Mouse (Mus musculus): ENCODE measurements around the gene Antxr1. TPM values are rescaled to one million over a fixed set of nuclear protein-coding genes. Genes with fewer than 3 reads are reported as not detected.

Antxr1 gene
- polyA plus RNA-seq (2015; fragmentation: Nextera tagmentation; extraction: Ambion mirVana), result 3.8 and 4.9 TPM in 2 replicates

DNA sequence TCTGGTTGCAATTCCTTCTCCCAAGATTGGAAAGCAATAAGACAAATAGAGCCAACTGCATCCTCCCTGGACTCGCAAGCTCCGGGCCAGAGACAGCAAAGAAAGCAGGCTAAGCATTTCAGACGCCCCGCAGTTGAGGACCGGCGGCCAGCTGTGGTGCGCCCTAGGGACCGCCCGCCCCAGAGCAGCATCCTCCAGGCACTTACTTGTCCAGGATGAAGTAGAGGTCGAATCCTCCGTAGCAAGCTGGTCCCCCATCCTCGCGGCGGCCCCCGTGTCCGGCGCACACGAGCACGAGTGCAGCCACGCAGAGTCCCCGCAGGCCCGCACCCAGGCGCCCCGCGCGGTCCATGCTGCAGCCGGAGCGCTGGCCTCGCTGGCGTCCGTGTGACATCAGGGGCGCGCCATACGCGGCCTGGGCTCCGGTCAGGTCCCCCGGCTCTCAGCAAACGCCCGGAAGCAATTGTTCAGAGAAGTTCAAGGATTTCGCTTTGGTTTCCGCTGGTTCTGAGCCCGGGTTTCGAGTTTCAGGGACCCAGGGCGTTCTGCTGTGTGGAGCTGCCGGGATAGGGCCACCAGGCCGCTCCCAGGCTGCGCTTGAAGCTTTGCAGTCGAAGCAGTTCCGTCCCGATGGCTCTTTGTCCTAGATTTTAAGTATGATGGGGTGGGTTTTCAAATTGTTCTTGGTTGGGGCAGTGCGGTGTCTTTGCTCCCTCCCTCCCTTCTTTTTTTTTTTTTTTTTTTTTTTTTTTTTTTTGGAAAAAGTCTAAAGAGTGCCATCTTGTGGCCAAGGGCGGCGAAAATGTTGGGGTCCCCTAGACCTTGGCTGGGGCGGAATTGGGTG, at the start of gene Antxr1:
TSS of gene Antxr1 (minus strand) at position 731 of the 844 bp plus-strand sequence.
- no peaks in the 10 kb centered on the region for H3K9me3 ChIP-seq (replicated peaks; ENCODE audit: control insufficient read depth, low read length)
- H3K4me2 ChIP-seq (ENCODE audit: low read depth, low read length), result peak within 1 kb of the TSS; percentile 96
- H3K4me3 ChIP-seq (ENCODE audit: low read length), result peak within 1 kb of the TSS; percentile 73
- peak; percentile 62 for ATAC-seq (replicated peaks; ENCODE audit: extremely low read depth, insufficient read depth, low FRiP score)
- H3K9ac ChIP-seq (ENCODE audit: low read length), result peak within 1 kb of the TSS; percentile 85
- peaks cover 4% of the 10 kb centered on the region; the same call in 1 of the 2 replicates for H3K4me1 ChIP-seq (ENCODE audit: control insufficient read depth, insufficient read depth, low read length)
- peaks cover 9% of the 10 kb centered on the region for H3K27me3 ChIP-seq (ENCODE audit: control insufficient read depth, insufficient read depth, low read length)
- WGBS, result under 1% methylated on average over 54 of the region's 54 CpGs
- H3K36me3 ChIP-seq (ENCODE audit: control insufficient read depth, insufficient read depth), result no peaks in the 10 kb centered on the region
- peak within 1 kb of the TSS; percentile 85 for H3K27ac ChIP-seq (ENCODE audit: low read length)

DNA sequence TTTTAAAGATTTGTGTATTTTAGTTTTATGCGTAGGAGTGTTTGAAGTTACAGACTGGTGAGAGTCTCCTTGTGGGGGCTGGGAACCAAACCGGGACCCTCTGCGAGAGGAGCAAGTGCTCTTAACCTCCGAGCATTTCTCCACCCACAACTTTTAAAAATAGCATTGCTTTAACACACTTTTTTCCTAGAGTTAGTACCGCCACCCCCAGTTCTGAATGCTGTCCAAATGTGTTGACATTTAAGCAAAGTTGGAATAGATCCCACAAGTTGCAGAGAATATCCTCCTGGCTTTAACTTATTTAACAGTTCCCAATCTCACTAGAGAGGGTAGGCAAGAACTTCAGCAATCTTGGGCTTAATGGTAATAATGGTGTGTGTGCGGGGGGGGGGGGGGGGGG, 49.1 kb upstream of the Antxr1 start:
- Histone ChIP-seq H3K4me2 (ENCODE audit: low read depth, low read length) (peak overlapping the region; percentile 64), H3K36me3 (ENCODE audit: control insufficient read depth, insufficient read depth) (no peaks in the 10 kb centered on the region), H3K27ac (ENCODE audit: low read length) (no peak overlapping the region), H3K9me3 (replicated peaks; ENCODE audit: control insufficient read depth, low read length) (no peaks in the 10 kb centered on the region), H3K4me1 (ENCODE audit: control insufficient read depth, insufficient read depth, low read length) (peaks cover 9% of the 10 kb centered on the region; the same call in 1 of the 2 replicates), H3K27me3 (ENCODE audit: control insufficient read depth, insufficient read depth, low read length) (peaks cover 45% of the 10 kb centered on the region), H3K4me3 (ENCODE audit: low read length) (no peak overlapping the region; the same call in 1 of the 2 replicates), H3K9ac (ENCODE audit: low read length) (no peak overlapping the region)
- WGBS, result 33% methylated on average over 6 of the region's 6 CpGs
- ATAC-seq (replicated peaks; ENCODE audit: extremely low read depth, insufficient read depth, low FRiP score), result no peak

DNA sequence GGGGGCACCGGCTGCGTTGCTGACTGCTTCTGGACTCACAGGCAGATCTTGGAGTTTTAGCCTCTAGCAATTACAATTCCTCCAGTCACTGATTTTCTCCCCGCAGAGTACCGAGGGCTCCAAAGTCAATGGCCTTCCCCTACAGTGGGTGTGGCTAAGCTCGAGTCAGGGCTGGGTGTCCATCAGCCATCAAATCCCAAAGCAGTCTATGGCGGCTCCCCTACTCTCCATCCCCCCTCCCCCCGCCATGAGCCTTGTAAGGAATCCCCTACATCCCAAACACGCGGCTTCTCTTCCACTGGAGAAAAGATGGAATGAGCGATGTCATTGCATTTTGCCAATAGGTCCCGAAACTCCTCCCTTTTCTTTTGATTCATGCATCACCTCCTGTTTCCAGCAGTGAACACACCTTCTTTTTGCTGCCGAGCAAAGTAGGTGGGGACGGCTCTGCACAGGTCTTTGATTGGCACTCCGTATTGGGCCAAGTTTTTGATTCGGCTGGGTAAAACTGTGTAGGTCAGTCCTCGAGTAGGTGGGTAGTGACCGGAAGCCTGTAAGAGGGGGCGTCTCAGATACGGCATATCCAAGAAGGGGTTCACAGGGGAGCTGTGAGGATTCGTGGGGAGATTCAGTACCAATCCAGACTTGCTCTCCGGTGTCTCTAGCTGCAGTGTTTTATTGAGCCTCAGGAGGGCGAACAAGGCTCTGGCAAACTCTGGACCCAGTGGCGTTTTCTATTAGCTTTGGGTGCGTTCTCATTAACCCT, 48.5 kb upstream of the Antxr1 start:
- Histone ChIP-seq H3K27me3 (ENCODE audit: control insufficient read depth, insufficient read depth, low read length) (peaks cover 47% of the 10 kb centered on the region), H3K9ac (ENCODE audit: low read length) (0 out of 2 replicates have a peak overlapping the region, but pooled peaks have one; percentile 27)

DNA sequence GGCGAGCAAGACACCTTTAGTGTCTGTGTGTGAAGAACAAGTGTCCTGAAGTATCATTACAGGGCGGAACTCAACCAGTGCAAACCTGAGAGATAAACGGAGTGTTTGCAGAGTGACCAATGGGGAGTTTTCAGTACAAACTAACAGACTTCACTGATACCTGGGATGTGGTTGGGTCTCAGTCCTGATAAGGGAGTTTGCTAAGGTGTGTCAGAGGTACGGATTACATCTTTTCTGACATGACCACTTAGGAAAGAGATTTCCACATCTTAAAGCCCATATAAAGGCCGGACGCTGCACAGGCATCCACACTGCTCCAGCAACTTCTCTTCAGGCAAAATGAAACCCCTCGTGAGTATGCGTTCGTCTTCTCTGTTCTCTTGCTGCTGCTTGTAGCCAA, 37.4 kb upstream of the Antxr1 start, which contains the start of gene Gkn2:
TSS of gene Gkn2 (plus strand) at position 301 of the 400 bp plus-strand sequence.
- no peak within 1 kb of the TSS for H3K9ac ChIP-seq (ENCODE audit: low read length)
- no peaks in the 10 kb centered on the region for H3K36me3 ChIP-seq (ENCODE audit: control insufficient read depth, insufficient read depth)
- no peaks in the 10 kb centered on the region for H3K9me3 ChIP-seq (replicated peaks; ENCODE audit: control insufficient read depth, low read length)
- no peak for ATAC-seq (replicated peaks; ENCODE audit: extremely low read depth, insufficient read depth, low FRiP score)
- no peak within 1 kb of the TSS for H3K4me3 ChIP-seq (ENCODE audit: low read length)
- H3K4me1 ChIP-seq (ENCODE audit: control insufficient read depth, insufficient read depth, low read length), result no peaks in the 10 kb centered on the region
- no peak within 1 kb of the TSS for H3K27ac ChIP-seq (ENCODE audit: low read length)
- H3K4me2 ChIP-seq (ENCODE audit: low read depth, low read length), result no peak within 1 kb of the TSS
- 81% methylated on average over 9 of the region's 9 CpGs for WGBS
- H3K27me3 ChIP-seq (ENCODE audit: control insufficient read depth, insufficient read depth, low read length), result peaks cover 5% of the 10 kb centered on the region

More for the DNA sequence above, 48.5 kb upstream of the Antxr1 start:
- Histone ChIP-seq H3K27ac (ENCODE audit: low read length) (no peak overlapping the region), H3K4me3 (ENCODE audit: low read length) (peak overlapping the region; percentile 41), H3K4me2 (ENCODE audit: low read depth, low read length) (peak overlapping the region; percentile 64), H3K4me1 (ENCODE audit: control insufficient read depth, insufficient read depth, low read length) (peaks cover 9% of the 10 kb centered on the region; the same call in 1 of the 2 replicates), H3K36me3 (ENCODE audit: control insufficient read depth, insufficient read depth) (no peaks in the 10 kb centered on the region), H3K9me3 (replicated peaks; ENCODE audit: control insufficient read depth, low read length) (no peaks in the 10 kb centered on the region)
- ATAC-seq (replicated peaks; ENCODE audit: extremely low read depth, insufficient read depth, low FRiP score), result no peak
- WGBS, result 11% methylated on average over 24 of the region's 24 CpGs

DNA sequence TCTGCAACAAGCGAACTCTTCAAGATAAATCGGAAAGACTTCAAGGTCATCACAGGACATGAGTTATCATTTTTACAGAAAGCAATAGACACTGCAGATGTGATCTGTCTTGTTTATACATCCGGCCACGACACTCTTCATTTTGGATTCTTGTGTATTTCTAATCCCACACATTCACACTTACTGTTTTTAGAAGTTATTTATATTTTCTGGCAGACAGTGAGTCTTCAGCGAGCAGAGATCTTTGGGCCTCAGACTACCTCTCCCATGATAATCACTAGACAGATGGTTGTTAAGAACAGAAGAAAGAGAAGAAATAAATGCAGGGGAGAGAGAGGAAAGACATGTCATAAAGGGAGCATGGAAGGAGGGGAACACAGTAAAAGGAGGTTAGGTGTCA, 33.6 kb upstream of the Antxr1 start:
- no peak overlapping the region for H3K9ac ChIP-seq (ENCODE audit: low read length)
- WGBS, result 73% methylated on average over 5 of the region's 5 CpGs
- H3K27ac ChIP-seq (ENCODE audit: low read length), result no peak overlapping the region
- no peaks in the 10 kb centered on the region for H3K9me3 ChIP-seq (replicated peaks; ENCODE audit: control insufficient read depth, low read length)
- H3K4me2 ChIP-seq (ENCODE audit: low read depth, low read length), result no peak overlapping the region
- ATAC-seq (replicated peaks; ENCODE audit: extremely low read depth, insufficient read depth, low FRiP score), result no peak
- no peaks in the 10 kb centered on the region for H3K36me3 ChIP-seq (ENCODE audit: control insufficient read depth, insufficient read depth)
- H3K27me3 ChIP-seq (ENCODE audit: control insufficient read depth, insufficient read depth, low read length), result peaks cover 3% of the 10 kb centered on the region
- H3K4me1 ChIP-seq (ENCODE audit: control insufficient read depth, insufficient read depth, low read length), result no peaks in the 10 kb centered on the region
- H3K4me3 ChIP-seq (ENCODE audit: low read length), result no peak overlapping the region

DNA sequence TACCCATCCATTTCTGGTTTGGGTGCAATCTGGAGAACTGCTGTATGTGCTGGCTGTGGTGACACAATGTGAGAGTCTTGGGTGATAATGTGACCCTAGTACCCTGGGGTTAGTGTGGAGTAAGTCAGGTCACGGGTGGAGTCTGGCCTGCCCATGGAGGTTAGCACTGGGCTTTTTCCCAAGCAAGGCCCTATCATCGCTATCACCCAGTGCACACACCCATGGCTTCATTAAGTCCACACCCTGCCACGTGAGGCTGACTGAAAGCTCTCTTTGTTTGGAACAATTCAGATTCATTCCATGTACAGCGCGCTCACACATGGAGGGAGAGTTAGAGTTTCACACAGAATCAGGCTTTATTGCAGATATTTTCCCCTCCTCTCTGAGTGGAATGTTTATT, 18.8 kb upstream of the Antxr1 start:
- H3K9ac ChIP-seq (ENCODE audit: low read length), result no peak overlapping the region
- no peak for ATAC-seq (replicated peaks; ENCODE audit: extremely low read depth, insufficient read depth, low FRiP score)
- H3K4me3 ChIP-seq (ENCODE audit: low read length), result no peak overlapping the region
- WGBS, result 70% methylated on average over 5 of the region's 5 CpGs
- H3K4me2 ChIP-seq (ENCODE audit: low read depth, low read length), result no peak overlapping the region
- no peak overlapping the region for H3K27ac ChIP-seq (ENCODE audit: low read length)
- no peaks in the 10 kb centered on the region for H3K27me3 ChIP-seq (ENCODE audit: control insufficient read depth, insufficient read depth, low read length)
- no peaks in the 10 kb centered on the region for H3K4me1 ChIP-seq (ENCODE audit: control insufficient read depth, insufficient read depth, low read length)
- H3K36me3 ChIP-seq (ENCODE audit: control insufficient read depth, insufficient read depth), result no peaks in the 10 kb centered on the region
- no peaks in the 10 kb centered on the region for H3K9me3 ChIP-seq (replicated peaks; ENCODE audit: control insufficient read depth, low read length)

DNA sequence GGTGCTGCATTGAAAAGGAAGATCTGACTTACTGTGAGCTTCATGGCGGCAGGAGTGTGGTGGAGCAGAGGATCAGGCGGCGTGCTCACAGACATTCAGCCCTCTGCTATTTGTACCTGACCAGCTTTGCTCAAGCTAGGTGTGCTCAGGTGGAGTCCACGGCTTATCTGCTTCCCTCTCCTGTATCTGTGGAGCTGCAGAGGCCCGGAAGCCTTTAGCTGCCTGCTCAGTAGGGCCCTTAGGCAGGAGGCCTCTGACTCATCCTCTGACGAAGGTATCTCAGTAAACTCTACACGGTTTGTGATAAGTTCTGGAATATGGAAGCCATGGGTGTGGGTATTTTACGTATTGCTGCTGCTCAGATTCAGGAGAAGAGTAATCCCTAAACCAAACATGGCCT, 15.2 kb upstream of the Antxr1 start, which contains the start of gene Gkn1:
TSS of gene Gkn1 (minus strand) at position 114 of the 400 bp plus-strand sequence.
- no peak within 1 kb of the TSS for H3K9ac ChIP-seq (ENCODE audit: low read length)
- H3K4me2 ChIP-seq (ENCODE audit: low read depth, low read length), result no peak within 1 kb of the TSS
- no peaks in the 10 kb centered on the region for H3K4me1 ChIP-seq (ENCODE audit: control insufficient read depth, insufficient read depth, low read length)
- ATAC-seq (replicated peaks; ENCODE audit: extremely low read depth, insufficient read depth, low FRiP score), result no peak
- H3K4me3 ChIP-seq (ENCODE audit: low read length), result no peak within 1 kb of the TSS
- H3K9me3 ChIP-seq (replicated peaks; ENCODE audit: control insufficient read depth, low read length), result no peaks in the 10 kb centered on the region
- H3K27ac ChIP-seq (ENCODE audit: low read length), result no peak within 1 kb of the TSS
- no peaks in the 10 kb centered on the region for H3K36me3 ChIP-seq (ENCODE audit: control insufficient read depth, insufficient read depth)
- WGBS, result 81% methylated on average over 8 of the region's 8 CpGs
- H3K27me3 ChIP-seq (ENCODE audit: control insufficient read depth, insufficient read depth, low read length), result 0 out of 2 replicates have a peak, but pooled peaks cover 3% of the 10 kb centered on the region

DNA sequence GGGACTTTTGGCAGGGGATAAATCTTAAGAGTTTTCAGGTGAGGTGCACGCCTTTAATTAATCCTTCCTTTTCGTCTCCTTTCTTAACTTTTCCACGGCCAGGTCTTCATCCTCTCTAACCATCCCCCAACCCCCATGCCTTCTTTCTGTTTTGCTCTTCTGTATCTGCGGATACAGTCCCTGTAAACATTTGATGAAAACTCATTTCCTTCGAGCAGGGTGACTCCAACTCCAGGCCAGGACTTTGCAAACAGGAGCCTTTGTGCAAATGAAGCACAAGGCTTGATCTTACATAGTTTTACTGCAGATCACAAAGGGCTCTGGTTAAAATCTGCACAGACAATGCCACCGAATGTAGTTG, 294 bp upstream of the Antxr1 start:
- no peak overlapping the region for H3K27ac ChIP-seq (ENCODE audit: low read length)
- ATAC-seq (replicated peaks; ENCODE audit: extremely low read depth, insufficient read depth, low FRiP score), result no peak
- peaks cover 4% of the 10 kb centered on the region; the same call in 1 of the 2 replicates for H3K4me1 ChIP-seq (ENCODE audit: control insufficient read depth, insufficient read depth, low read length)
- H3K9me3 ChIP-seq (replicated peaks; ENCODE audit: control insufficient read depth, low read length), result no peaks in the 10 kb centered on the region
- peak overlapping the region; percentile 73 for H3K4me3 ChIP-seq (ENCODE audit: low read length)
- no peak overlapping the region for H3K9ac ChIP-seq (ENCODE audit: low read length)
- no peaks in the 10 kb centered on the region for H3K36me3 ChIP-seq (ENCODE audit: control insufficient read depth, insufficient read depth)
- peaks cover 9% of the 10 kb centered on the region for H3K27me3 ChIP-seq (ENCODE audit: control insufficient read depth, insufficient read depth, low read length)
- WGBS, result 28% methylated on average over 6 of the region's 6 CpGs
- peak overlapping the region; percentile 96 for H3K4me2 ChIP-seq (ENCODE audit: low read depth, low read length)
